Mouse (Mus musculus) megakaryocyte, embryonic 14.5 days (primary cell): ENCODE data around the gene Cyp8b1.

Experiments used
- FLI1 ChIP-seq: IDR thresholded peaks from 2 replicates; pipeline ENCODE4 v1.6.1; 2012; ENCODE audit warnings: low read length, inconsistent platforms, mixed read lengths
- GATA1 ChIP-seq: IDR thresholded peaks from 3 replicates; pipeline ENCODE4 v1.6.1; 2012; ENCODE audit warnings: mixed read lengths, low read length, inconsistent platforms, borderline replicate concordance

DNA sequence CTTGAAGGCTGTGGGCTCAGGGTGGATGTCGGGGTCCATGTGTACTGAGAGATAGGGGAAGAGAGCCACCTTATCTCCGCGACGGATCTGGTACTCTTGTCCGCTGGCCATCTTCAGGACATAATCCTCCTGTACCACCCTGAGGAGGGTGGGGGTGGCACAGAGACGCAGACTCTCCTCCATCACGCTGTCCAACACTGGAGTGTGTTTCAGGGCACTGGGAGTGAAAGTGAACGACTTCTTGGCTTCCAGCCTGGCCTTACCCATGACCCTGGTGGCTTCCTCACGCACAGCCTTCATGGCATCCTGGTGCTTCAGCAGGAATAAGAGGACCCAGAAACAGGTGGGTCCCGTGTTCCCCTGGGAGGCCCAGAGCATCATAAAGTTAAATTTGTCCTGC lies 1.0 kb downstream of the Cyp8b1 start:
- TF ChIP-seq GATA1 (no peak), FLI1 (no peak)
